Mouse (Mus musculus) testis, adult 2 months (tissue): ENCODE measurements around the gene Rac3. TPM values are rescaled to one million over a fixed set of nuclear protein-coding genes. Genes with fewer than 3 reads are reported as not detected.
"Not testable (repeated sequence)": the region's sequence is repeated elsewhere in the genome, so short reads cannot be mapped to it uniquely, and the experiment has no call there.

ENCODE experiments used
- H3K27ac ChIP-seq: fragments of 200-500 bp; 2 replicates; pipeline ENCODE4 v1.5.1; 2012; ENCODE audit warnings: low read depth, low read length; ENCODE audit not compliant: control insufficient read depth, insufficient read depth
- H3K27me3 ChIP-seq: fragments of 200-500 bp; 2 replicates; pipeline ENCODE4 v1.6.1; 2012; ENCODE audit warnings: mild to moderate bottlenecking, low read length, moderate library complexity; ENCODE audit not compliant: control insufficient read depth, insufficient read depth
- H3K36me3 ChIP-seq: fragments of 200-500 bp; 2 replicates; pipeline ENCODE4 v1.6.1; 2012; ENCODE audit warnings: mild to moderate bottlenecking, low read length; ENCODE audit not compliant: control insufficient read depth, insufficient read depth
- H3K4me1 ChIP-seq: fragments of 200-500 bp; 2 replicates; pipeline ENCODE4 v1.6.1; 2012; ENCODE audit warnings: low read length; ENCODE audit not compliant: control insufficient read depth, insufficient read depth
- H3K4me3 ChIP-seq: fragments of 200-500 bp; 2 replicates; pipeline ENCODE4 v1.5.1; 2012; ENCODE audit warnings: low read depth, mild to moderate bottlenecking, low read length, moderate library complexity, mixed read lengths; ENCODE audit not compliant: control insufficient read depth
- CTCF ChIP-seq: fragments of 200-500 bp; IDR thresholded peaks from 2 replicates; pipeline ENCODE4 v1.5.1; 2012; ENCODE audit warnings: low read depth, mild to moderate bottlenecking, inconsistent platforms, low read length, moderate library complexity; ENCODE audit not compliant: control insufficient read depth, insufficient read depth, insufficient replicate concordance
- POLR2A ChIP-seq: fragments of 200-500 bp; IDR thresholded peaks from 2 replicates; pipeline ENCODE4 v1.6.1; 2012; ENCODE audit warnings: low read depth, mild to moderate bottlenecking, inconsistent platforms, low read length, moderate library complexity; ENCODE audit not compliant: control insufficient read depth
- polyA plus RNA-seq: library from polyadenylated mRNA; depleted of rRNA; stranded (reverse); fragments of >200 nt; gene quantifications from 2 replicates; pipeline ENCODE4 v1.2.3, GENCODE M21; 2012

Gene Rac3
- polyA plus RNA-seq, 1 experiment, result 3.1 TPM

DNA sequence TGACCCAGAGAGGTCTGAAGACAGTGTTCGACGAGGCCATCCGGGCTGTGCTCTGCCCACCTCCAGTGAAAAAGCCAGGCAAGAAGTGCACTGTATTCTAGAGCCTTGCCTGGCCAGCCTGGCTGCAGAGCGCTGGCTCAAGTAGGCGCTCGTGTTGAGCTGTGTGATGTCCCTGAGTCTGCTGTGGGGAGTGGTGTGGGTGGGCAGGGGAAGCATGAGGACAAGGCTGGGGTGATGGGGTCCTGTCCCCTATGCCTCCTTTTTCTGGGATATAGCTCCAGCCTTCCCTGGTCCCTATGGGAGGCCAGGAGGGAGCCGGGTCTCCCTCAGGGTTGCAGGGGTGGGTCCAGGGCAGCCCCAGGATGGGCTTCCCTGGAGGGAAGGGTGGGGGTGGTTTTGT is 2.2 kb downstream of the Rac3 start:
- Histone ChIP-seq H3K27ac (no peak overlapping the region), H3K36me3 (no peaks in the 10 kb centered on the region), H3K4me1 (peaks cover 21% of the 10 kb centered on the region), H3K4me3 (no peak overlapping the region), H3K27me3 (no peaks in the 10 kb centered on the region)
- no peak for TF ChIP-seq CTCF
- no peak for TF ChIP-seq POLR2A

DNA sequence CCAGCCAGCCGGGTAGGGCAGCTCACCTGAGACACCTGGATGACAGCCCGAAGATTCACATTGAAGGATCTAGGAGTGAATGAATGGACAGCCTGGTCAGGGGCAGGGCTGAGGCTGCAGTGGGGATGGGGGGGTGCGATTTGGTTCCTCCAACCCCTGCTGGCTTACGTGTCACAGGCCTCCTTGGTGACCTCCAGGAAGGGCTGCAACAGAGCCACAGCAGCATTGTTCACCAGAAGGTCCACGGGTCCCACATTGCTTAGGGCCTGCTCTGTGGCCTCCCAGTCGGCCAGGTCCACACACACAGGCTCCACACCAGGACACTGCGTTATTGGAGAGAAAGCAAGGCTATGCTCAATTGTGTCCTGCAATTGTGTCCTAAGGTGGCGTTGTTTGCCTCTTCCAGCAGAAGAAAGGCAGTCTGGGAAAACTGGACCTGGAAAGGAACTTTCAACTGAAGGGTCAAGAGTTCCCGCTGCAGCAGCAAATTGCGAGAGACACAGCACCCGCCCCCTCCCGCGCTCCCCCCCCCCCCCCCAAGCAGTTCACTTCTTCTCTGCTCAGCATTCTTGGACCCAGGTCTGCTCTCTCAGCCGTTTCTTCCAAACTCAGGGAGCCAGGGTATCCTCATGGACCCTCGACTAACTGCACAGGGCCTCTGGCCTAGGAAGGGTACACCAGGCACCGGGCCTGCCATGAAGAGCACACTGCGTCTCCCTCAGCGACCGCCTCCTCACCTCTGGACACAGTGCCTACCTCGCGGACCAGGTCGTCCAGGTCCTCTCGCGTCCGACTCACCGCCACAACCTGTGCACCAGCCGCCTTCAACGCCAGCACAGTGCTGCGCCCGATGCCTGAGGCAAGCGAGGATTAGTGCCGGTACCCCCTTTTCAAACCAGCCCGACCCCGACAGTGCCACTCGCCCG is 5.2 kb downstream of the Rac3 start:
- H3K4me1 ChIP-seq, result peaks cover 18% of the 10 kb centered on the region
- H3K36me3 ChIP-seq, result no peaks in the 10 kb centered on the region
- TF ChIP-seq POLR2A (no peak), CTCF (no peak)
- H3K27ac ChIP-seq, result no peak overlapping the region
- H3K27me3 ChIP-seq, result no peaks in the 10 kb centered on the region
- H3K4me3 ChIP-seq, result peak overlapping the region; percentile 71

DNA sequence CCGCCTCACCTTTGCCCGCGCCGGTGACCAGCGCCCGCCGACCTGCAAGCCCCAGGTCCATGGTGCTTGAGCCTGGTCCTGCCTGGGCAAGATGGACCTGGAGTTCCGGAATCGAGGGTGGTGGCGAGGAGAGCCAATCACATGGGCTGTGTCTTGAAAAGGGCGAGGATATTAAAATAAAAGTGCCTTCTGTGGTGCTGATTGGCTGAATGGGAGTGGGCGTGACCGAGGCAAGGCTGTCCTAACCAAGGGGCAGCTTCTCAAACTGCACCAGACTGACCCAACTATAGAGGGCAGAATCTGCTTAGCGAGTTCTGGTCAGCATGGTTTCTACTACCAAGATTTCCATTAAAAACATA is 5.9 kb downstream of the Rac3 start, which contains the start of gene Dcxr:
Gene Dcxr (minus strand): TSS at position 113 of the 359 bp plus-strand sequence.
- TF ChIP-seq POLR2A, result no peak
- TF ChIP-seq CTCF, result peak; percentile 27; the same call in 1 of the 2 replicates
- Histone ChIP-seq H3K4me3 (peak within 1 kb of the TSS; percentile 71), H3K4me1 (peaks cover 12% of the 10 kb centered on the region), H3K27ac (no peak within 1 kb of the TSS), H3K27me3 (no peaks in the 10 kb centered on the region), H3K36me3 (no peaks in the 10 kb centered on the region)

DNA sequence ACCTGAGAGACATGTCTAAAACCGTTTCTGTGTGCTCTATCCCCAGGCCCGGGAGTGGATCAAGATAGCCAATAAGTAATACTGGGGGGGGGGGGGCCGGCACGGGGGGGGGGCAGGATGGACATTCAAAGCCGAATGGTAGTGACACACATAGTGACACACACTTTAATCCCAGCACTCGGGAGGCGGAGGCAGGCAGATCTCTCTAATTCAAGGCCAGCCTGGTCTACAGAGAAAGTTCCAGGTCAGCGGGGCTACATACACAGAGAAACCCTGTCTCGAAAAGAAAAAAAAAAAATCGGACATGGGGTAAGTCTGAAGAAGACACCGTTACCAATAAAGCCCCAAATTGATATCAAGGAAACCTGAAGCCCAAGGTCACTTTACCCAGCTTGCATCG is 6.3 kb downstream of the Rac3 start:
- TF ChIP-seq CTCF (no peak), POLR2A (no peak)
- no peaks in the 10 kb centered on the region for H3K36me3 ChIP-seq
- H3K4me3 ChIP-seq, result no peak overlapping the region
- no peak overlapping the region for H3K27ac ChIP-seq
- H3K4me1 ChIP-seq, result peaks cover 9% of the 10 kb centered on the region; the same call in 1 of the 2 replicates
- H3K27me3 ChIP-seq, result no peaks in the 10 kb centered on the region

DNA sequence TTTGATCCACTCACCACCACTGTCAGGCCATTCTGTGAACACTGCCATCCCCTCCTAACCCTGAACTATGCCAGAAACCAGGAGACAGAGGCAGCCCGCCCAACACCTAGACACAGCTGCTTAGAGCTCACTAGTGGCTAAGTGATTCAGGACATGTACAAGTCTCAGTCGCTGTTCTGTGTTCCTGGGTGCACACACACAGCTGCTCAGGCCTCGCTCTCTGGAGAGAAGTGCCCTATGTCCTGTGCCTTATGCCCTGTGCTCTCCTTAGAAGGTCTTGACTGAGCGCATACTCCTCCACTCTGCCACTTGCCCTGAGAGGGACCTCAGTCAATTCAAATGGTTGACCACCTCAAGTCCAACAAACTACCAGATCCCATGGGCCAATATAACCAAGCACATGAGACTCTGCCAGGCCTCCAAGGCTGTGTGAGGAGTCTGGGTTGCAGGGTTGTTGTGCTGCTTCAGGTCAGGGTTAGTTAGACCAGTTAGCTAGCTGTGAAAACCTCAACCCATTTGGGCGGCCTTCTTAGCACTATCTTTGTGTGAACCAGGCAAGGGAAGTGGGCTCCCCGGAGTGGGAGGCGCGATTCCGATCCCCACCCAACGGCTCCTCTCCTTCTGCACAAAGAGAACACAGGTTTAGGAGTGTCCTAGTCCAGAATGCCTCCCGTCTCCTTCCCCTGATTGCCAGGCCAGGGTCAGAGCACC is 7.4 kb downstream of the Rac3 start:
- Histone ChIP-seq H3K4me1 (peaks cover 9% of the 10 kb centered on the region; the same call in 1 of the 2 replicates), H3K4me3 (no peak overlapping the region), H3K27ac (no peak overlapping the region), H3K36me3 (no peaks in the 10 kb centered on the region), H3K27me3 (no peaks in the 10 kb centered on the region)
- TF ChIP-seq CTCF (no peak), POLR2A (no peak)

DNA sequence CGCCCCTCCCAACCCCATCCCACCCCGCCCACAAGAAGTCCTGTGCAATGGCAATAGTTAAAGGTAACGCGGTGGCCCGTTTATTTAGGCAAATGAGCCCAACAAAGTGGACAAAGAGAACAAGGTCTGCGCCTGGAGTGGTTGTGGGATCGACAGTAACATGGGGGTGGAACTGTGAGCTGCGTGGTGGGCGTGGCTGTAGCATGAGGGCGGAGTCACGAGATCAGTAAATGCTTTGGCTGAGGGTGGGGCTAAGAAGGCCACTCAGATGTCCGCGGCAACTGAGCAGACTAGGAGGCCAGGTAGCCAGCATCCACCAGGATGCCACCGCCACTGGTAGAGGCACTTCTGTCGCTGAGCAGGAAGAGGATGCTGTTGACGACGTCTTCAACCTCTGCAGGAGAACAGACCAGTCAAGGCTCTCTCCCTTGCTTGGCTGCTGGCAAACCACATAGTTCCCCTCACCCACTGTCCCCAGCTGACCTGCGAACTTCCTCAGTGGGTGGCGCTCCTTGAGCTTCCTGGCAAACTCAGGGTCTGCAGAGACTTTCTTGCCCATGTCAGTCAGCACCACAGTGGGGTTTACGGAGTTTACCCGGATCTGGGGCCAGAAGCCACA is 8.3 kb downstream of the Rac3 start:
- H3K4me1 ChIP-seq, H3K27me3 ChIP-seq, H3K27ac ChIP-seq, H3K36me3 ChIP-seq, H3K4me3 ChIP-seq: not testable (repeated sequence)

DNA sequence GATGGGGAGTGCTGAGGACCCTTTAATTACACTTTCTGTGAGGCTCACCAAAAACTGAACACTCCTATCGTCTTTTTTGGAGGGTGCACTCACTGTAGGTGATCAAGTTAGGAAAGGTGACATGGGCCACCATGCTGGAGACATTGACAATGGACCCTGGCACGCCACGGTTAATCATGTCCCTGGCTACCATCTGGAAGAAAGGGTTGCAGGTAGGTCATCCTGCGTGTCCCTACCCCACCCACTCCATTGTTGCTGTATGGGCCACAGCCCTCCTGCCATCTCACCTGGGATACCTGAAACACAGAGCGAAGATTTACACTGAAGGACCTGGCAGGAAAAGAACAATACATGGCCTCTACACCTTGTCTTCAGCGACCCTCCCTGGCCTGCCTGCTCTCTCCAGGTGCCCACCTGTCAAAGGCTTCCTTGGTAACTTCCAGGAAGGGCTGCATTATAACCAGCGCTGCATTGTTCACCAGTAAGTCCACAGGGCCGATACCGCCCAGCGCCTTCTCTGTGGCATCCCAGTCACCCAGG is 9.1 kb downstream of the Rac3 start:
- TF ChIP-seq CTCF (no peak), POLR2A (no peak)
- no peak overlapping the region for H3K4me3 ChIP-seq
- no peak overlapping the region for H3K27ac ChIP-seq
- H3K4me1 ChIP-seq, result peaks cover 9% of the 10 kb centered on the region; the same call in 1 of the 2 replicates
- H3K27me3 ChIP-seq, result no peaks in the 10 kb centered on the region
- no peaks in the 10 kb centered on the region for H3K36me3 ChIP-seq
